Mouse (Mus musculus): Measurements from ENCODE around the gene Fgfr2.

DNA sequence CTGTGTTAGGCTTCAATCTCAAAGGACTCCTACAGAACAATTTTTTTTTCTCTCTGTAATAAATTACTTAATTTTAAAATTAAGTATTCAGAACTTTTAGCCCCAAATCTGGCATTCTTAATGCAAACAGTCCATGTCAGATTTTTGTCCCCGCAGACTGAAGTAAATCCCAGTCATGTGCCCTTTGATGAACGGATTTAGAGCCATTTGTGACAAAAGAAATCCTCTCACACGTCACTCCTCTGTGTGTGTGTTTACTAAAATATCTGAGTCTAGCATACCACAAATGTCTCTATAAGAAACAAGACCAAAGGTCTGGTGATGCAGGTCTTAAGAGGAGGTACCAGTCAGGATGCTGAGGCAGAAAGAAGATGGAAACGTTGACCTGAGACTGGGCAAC lies 2906.9 kb downstream of the Fgfr2 start:
- no peak for TF ChIP-seq CTCF (IDR thresholded peaks at IDR 0.05)
- no peak for TF ChIP-seq EP300 (IDR thresholded peaks at IDR 0.05)
